Mouse (Mus musculus): ENCODE measurements at regions not wholly inside any gene's neighbourhood (a gene's known extent, or its start where the extent isn't known, plus 50 kb on each side); places are given as distances from the start of the nearest gene placed in this dataset.

- TF ChIP-seq CTCF (IDR thresholded peaks at IDR 0.05; ENCODE audit: low read depth, low read length) = no peak
- TF ChIP-seq TAL1 (conservative IDR thresholded peaks at IDR 0.05; ENCODE audit: low read depth, low read length) = no peak
- no peak for TF ChIP-seq POLR2AphosphoS5 (IDR thresholded peaks at IDR 0.05; ENCODE audit: insufficient replicate concordance, low read depth, low read length)
- no peak for TF ChIP-seq GATA2 (IDR thresholded peaks at IDR 0.05; ENCODE audit: borderline replicate concordance, low read depth, low read length)
These were observed 253.7 kb downstream of the Olfm4 start for GRCm38 (mm10) chr14:80237552-80237951.
